Mouse (Mus musculus) heart, postnatal 14 days (tissue): ENCODE measurements at regions not wholly inside any gene's neighbourhood (a gene's known extent, or its start where the extent isn't known, plus 50 kb on each side); places are given as distances from the start of the nearest gene placed in this dataset.
A peak's percentile ranks its signal among the peaks of the same experiment; 100 is the strongest.

ENCODE experiments used
- DNase-seq, 2 experiments: peaks; one replicate each; pipeline ENCODE4 v3.0.0; 2021 to 2022
- intact Hi-C: fragments of 180-260 bp; cut with DNase I; formaldehyde crosslinking; loops from one replicate; pipeline ENCODE4 v1.15.1; 2025

GRCm38 (mm10) chr12:9255661-9256486 lies 226.1 kb downstream of the Ttc32 start:
- no peak for DNase-seq
- intact Hi-C loops: loop anchor here (10.0 kb wide), 1 partner anchor 319 kb away; the partner anchor contains the start of gene Osr1

DNA sequence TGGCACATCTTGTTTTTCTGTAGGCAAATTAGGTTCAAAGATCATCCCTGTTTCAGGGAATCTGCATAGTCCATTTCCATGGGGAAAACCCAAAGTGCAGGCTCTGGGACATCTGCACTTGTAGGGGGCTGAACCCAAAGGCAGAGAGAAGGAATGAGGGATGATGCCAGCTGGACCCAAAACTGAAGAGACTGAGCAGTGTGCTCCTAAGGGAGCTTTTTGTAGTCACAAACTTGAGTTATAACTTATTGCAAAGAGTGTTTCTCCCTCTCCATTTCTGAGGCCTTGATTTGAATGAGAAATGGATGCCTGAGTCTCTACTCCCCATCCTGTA lies 226.7 kb downstream of the Ttc32 start:
- intact Hi-C loops: loop anchor here (10.0 kb wide), 1 partner anchor 318 kb away; the partner anchor contains the start of gene Osr1
- DNase-seq: no peak

DNA sequence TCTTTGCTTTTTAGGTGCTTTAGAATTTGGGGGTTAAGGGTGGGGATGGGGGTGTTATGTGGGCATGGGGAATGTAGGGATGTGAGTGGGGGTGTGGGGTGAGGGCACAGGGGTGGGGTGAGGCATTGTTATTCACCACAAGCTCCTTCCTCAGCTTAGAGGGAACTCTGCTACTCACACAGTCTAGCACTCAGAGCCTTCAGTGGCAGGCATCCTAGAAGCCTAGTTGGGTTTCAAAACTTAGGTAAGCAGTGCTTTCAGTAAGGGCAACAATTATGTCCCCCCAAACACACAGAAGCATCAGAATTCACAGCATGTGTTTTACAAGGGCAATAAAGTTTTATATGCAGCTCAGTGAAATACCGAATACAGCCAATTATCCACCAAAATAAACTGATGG lies 228.4 kb downstream of the Ttc32 start:
- intact Hi-C loops: loop anchor here (10.0 kb wide), 1 partner anchor 317 kb away; the partner anchor contains the start of gene Osr1
- no peak for DNase-seq

- DNase-seq: no peak
- intact Hi-C loops: no loop called here
Measured at GRCm38 (mm10) chr12:9261662-9262061, 231.9 kb downstream of the Ttc32 start.

GRCm38 (mm10) chr12:9266221-9266620 lies 236.4 kb downstream of the Ttc32 start:
- intact Hi-C loops: no loop called here
- no peak for DNase-seq

DNA sequence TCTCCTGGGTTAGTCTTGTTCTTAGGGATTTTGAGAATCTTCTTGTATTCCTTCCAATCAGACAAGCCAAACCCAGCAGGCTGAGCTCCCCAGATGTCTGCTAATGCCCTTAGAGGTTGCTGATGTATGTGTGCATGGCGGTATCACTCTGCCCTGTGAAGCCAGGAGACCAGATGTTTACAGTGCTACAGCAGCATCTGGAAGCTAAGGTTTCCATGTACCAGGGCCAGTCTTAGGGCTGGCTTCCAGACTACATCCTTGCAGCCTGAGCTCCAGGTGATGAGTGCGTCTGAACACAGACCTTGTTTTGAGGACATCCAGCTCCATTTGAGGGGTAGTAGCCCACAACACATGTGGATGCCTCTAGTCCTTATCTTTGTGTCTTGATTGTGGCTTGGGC lies 241.7 kb downstream of the Ttc32 start:
- no peak for DNase-seq
- intact Hi-C loops: no loop called here

- DNase-seq: no peak
- intact Hi-C loops: no loop called here
Measured at GRCm38 (mm10) chr12:9274181-9274580, 244.4 kb downstream of the Ttc32 start.

DNA sequence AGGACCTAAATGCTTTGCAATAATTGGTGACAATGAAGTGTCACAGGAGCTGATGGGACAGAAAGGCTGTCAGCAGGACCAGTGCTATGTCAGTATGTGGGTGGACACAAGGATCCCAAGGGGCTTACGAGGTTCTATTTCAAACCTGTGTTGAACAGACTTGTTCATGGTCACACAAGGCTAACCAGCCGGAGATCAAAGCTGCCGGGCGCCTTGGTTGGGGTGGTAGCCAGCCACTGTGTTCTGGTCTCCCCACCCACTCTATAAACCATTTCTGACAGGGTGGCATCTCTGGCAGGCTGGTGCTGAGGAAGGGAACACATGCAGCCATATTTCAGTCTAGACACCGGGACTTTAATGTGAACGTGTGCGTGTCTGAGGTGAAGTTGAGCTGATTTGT lies 245.9 kb downstream of the Ttc32 start:
- intact Hi-C loops: no loop called here
- no peak for DNase-seq

DNA sequence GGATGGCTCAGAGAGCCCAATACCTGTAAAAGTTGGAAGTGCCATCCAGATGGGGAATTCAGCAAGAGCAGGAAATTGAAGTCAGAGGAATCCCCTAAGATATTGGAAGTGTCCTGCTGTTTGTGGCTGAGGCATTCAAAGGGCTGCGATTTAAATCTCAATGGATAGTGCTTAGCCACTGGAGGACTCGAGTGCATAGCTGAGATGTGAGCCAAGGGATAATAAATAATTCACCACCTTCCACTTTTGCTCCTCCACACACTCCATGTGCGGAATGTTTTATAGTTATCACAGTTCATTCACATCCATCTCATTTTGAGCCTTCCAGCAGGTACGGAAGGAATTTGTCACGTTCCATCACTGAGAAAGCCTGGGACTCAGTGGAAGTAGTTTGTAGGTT lies 248.9 kb downstream of the Ttc32 start:
- intact Hi-C loops: no loop called here
- no peak for DNase-seq

- intact Hi-C loops: no loop called here
- no peak for DNase-seq
Measured at GRCm38 (mm10) chr12:9279893-9280605, 250.3 kb downstream of the Ttc32 start.

- DNase-seq: no peak
- intact Hi-C loops: no loop called here
Measured at GRCm38 (mm10) chr12:9287271-9287670, 257.5 kb downstream of the Ttc32 start.

DNA sequence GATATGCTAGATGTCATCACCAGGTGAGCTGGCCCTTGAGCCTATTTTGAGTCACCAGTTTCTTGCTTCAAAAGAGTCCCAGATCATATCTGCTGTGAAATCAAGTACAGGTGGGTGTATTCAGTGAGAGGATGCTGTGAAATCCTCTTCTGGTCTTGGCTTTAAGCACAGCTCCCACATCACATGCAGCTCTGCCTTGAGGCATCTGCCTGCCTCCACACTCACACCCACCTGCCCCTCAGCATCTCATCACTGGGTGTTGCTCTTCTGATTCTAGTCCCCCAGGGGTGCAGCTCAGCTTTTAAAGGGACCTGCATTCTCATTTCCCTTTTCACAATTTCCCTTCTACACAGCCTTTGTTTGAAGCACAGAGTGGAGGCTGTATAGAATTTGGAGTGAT lies 262.9 kb downstream of the Ttc32 start:
- intact Hi-C loops: no loop called here
- no peak for DNase-seq

DNA sequence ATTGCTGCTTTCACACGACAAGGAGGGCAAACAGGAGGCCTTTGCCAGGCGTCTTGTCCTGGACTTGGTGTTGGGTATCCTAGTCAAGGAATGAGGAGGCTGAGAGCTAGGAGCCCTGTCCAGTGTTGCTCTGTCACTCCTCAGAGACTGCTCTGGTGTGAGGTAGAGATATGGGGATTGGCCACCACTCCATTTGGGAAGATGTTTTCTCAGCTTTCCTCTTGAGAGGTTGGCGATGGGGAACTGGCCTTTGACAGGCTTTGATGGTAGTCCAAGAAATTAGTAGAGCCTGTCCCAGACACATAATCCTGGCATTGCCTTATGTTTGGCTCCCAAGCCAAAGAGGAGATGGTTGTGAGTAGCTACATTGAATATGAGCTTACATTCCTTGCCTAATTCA lies 265.4 kb downstream of the Ttc32 start:
- no peak for DNase-seq
- intact Hi-C loops: no loop called here

DNA sequence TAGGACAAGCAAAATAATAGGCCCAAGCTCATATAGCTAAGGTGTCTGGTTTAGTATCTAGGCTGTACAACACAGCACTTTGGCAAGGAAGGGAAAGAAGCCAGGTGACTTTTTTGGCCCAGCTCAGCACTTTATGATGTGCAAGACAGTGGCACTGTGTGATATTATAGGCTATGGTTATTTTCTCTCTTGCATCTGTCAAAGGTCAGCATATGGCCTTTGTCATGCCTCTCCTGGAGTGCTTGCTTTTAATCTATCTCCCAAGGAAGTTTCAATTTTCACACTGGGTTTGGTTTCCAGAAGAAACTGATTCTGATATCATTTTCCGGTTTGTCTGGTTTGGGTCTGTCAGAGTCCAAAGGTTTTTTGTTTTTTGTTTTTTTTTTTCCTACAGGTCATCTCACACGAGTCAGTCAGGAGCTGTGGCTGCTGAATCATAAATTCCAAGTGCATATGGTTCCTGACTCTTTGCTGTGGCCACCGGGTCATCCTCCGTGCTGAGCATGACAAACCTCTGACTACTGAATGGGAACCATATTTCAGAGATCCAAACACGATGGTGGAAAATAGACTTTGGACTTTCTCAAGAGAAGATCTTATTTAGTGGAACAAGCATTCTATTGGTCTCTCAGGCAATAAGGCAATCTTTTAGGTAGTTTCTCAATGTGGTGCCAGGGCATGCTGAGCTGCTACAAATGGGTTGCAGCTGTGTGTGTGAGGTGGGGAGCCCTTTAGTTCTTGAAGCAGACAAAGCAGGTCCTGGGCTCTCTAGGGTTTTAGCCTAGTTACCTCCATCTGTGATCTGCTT lies 269.3 kb downstream of the Ttc32 start:
- intact Hi-C loops: no loop called here

DNA sequence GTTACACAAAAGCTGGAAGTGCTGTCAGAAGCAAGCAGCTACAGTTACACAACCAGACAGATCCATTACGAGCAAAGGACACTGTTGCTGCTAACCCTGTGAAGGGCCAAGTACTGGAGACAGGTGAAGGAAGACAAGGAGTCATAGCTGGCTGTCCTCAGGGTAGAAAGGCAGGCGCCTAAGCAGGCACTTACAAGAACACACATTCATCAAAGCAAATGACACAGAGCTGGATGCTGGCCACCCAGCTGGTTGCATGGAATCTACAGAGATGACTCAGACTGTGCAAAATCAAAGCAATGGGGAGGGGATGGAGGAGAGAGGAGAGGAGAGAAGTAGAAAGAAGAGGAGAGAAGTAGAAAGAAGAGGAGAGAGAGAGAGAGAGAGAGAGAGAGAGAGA lies 265.8 kb upstream of the Osr1 start:
- DNase-seq: peak in 1 of 2 experiments; percentile 30
- intact Hi-C loops: no loop called here

More for the DNA sequence above, 269.3 kb downstream of the Ttc32 start:
- no peak for DNase-seq

- intact Hi-C loops: no loop called here
- no peak for DNase-seq
Measured at GRCm38 (mm10) chr12:9337891-9338672, 231.8 kb upstream of the Osr1 start.

- intact Hi-C loops: no loop called here
- DNase-seq: peak; percentile 3 to 12
Measured at GRCm38 (mm10) chr12:9338801-9339231, 231.1 kb upstream of the Osr1 start.

DNA sequence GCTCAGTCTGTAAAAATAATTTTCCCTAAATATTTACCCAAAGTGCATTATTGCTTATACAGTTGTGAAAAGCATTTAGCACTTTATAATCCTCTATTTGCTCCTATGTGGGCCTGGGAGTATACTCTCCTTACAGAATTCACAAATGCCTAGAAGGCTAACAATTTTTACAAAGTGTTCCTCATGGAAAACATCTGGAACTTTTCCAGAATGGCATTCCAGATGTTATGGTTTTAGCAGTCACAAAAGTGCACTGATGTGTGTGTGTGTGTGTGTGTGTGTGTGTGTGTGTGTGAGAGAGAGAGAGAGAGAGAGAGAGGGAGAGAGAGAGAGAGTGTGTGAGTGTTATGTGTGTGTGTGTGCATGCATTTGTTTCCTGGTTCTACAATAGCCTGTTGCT lies 229.1 kb upstream of the Osr1 start:
- intact Hi-C loops: no loop called here
- DNase-seq: no peak

- intact Hi-C loops: no loop called here
- DNase-seq: no peak
Measured at GRCm38 (mm10) chr12:9345359-9345758, 224.6 kb upstream of the Osr1 start.

DNA sequence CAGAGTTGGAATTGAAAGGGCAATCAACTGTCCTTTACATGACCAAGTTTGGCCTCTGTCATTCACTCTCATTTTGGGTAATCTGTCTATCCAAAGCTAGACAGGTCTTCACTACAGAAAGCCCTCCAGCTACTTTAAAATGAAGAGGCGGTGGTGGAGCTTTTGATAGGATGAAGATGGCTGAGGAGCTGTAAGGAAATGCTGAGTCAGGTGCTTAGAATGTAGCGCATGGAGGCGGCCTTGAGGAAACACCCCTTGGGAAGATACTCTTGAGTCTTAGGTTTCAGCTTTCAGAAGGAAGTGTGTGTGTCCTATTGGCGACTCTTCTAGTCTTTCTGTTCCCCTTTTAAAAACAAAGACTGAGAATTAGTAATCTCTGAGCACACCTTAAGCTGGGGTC lies 214.4 kb upstream of the Osr1 start:
- intact Hi-C loops: no loop called here
- DNase-seq: no peak
